Mouse (Mus musculus): ENCODE measurements around the gene Mrpl42. TPM values are rescaled to one million over a fixed set of nuclear protein-coding genes. Genes with fewer than 3 reads are reported as not detected.

Mrpl42 gene
- polyA plus RNA-seq, 1 experiment, result 107 TPM

DNA sequence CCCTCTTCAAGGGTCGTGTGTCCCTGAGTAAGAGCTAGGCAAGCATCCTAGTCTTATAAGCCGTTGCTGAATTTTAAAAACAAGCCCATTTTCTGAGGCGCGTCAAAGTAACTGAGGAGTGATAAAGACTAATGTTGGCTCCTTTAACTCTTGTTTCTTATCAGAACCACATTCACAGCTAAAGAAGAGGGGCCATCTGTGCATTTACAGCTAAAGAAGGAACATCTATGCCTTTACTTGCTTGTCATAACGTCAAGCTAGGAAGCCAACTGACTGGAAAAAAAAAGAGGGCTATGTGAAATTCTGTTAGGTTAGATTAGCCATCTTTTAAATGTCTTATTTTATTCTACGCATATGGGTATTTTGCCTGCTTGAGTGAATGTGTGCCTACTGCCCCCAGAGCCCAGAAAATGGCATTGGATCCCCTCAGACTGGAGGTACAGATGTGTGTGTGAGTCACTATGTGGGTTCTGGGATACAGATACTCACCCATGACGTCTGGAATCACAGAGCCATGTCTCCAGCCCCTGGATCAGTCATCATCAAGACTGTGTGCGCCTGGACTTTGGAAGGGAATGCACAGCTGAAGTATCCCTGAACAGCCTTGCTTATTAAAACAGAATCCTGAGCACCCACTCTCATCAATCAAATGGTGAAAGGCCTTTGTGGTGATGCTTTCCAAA lies 44.2 kb downstream of the Mrpl42 start:
- Histone ChIP-seq H3K4me3 (ENCODE audit: control insufficient read depth, insufficient read depth, low read length) (no peak overlapping the region), H3K36me3 (ENCODE audit: control insufficient read depth, insufficient read depth, low read length) (no peaks in the 10 kb centered on the region), H3K27me3 (ENCODE audit: control insufficient read depth, insufficient read depth, low read length) (no peaks in the 10 kb centered on the region), H3K27ac (ENCODE audit: control insufficient read depth, insufficient read depth, low read length) (no peak overlapping the region), H3K4me1 (replicated peaks; ENCODE audit: control insufficient read depth, insufficient read depth, low read length) (no peaks in the 10 kb centered on the region)
- no peak for DNase-seq
- WGBS, result 94% methylated on average over 8 of the region's 8 CpGs
- TF ChIP-seq CTCF (IDR thresholded peaks at IDR 0.05; ENCODE audit: borderline replicate concordance, control insufficient read depth, extremely low read depth, insufficient read depth, low read length, poor library complexity), result no peak
- no peak for TF ChIP-seq POLR2A (IDR thresholded peaks at IDR 0.05; ENCODE audit: control insufficient read depth, extremely low read depth, insufficient read depth, low read length, poor library complexity)

- Histone ChIP-seq H3K4me1 (replicated peaks; ENCODE audit: control insufficient read depth, insufficient read depth, low read length) (no peaks in the 10 kb centered on the region), H3K36me3 (ENCODE audit: control insufficient read depth, insufficient read depth, low read length) (no peaks in the 10 kb centered on the region), H3K4me3 (ENCODE audit: control insufficient read depth, insufficient read depth, low read length) (no peak overlapping the region), H3K27ac (ENCODE audit: control insufficient read depth, insufficient read depth, low read length) (no peak overlapping the region), H3K27me3 (ENCODE audit: control insufficient read depth, insufficient read depth, low read length) (no peaks in the 10 kb centered on the region)
- no peak for DNase-seq
- TF ChIP-seq CTCF (IDR thresholded peaks at IDR 0.05; ENCODE audit: borderline replicate concordance, control insufficient read depth, extremely low read depth, insufficient read depth, low read length, poor library complexity), result no peak
- TF ChIP-seq POLR2A (IDR thresholded peaks at IDR 0.05; ENCODE audit: control insufficient read depth, extremely low read depth, insufficient read depth, low read length, poor library complexity), result no peak
- WGBS, result 69% methylated on average over 2 of the region's 2 CpGs
These were observed 45.6 kb downstream of the Mrpl42 start for GRCm38 (mm10) chr10:95456103-95456502.

GRCm38 (mm10) chr10:95453282-95453681 lies 48.5 kb downstream of the Mrpl42 start:
- DNase-seq, result no peak
- Histone ChIP-seq H3K4me1 (replicated peaks; ENCODE audit: control insufficient read depth, insufficient read depth, low read length) (no peaks in the 10 kb centered on the region), H3K27me3 (ENCODE audit: control insufficient read depth, insufficient read depth, low read length) (no peaks in the 10 kb centered on the region), H3K27ac (ENCODE audit: control insufficient read depth, insufficient read depth, low read length) (no peak overlapping the region), H3K4me3 (ENCODE audit: control insufficient read depth, insufficient read depth, low read length) (no peak overlapping the region), H3K36me3 (ENCODE audit: control insufficient read depth, insufficient read depth, low read length) (no peaks in the 10 kb centered on the region)
- TF ChIP-seq CTCF (IDR thresholded peaks at IDR 0.05; ENCODE audit: borderline replicate concordance, control insufficient read depth, extremely low read depth, insufficient read depth, low read length, poor library complexity) (no peak), POLR2A (IDR thresholded peaks at IDR 0.05; ENCODE audit: control insufficient read depth, extremely low read depth, insufficient read depth, low read length, poor library complexity) (no peak)
- 81% methylated on average over 5 of the region's 5 CpGs for WGBS

- TF ChIP-seq POLR2A (IDR thresholded peaks at IDR 0.05; ENCODE audit: control insufficient read depth, extremely low read depth, insufficient read depth, low read length, poor library complexity) (no peak), CTCF (IDR thresholded peaks at IDR 0.05; ENCODE audit: borderline replicate concordance, control insufficient read depth, extremely low read depth, insufficient read depth, low read length, poor library complexity) (no peak)
- no peaks in the 10 kb centered on the region for H3K36me3 ChIP-seq (ENCODE audit: control insufficient read depth, insufficient read depth, low read length)
- no peak overlapping the region for H3K27ac ChIP-seq (ENCODE audit: control insufficient read depth, insufficient read depth, low read length)
- DNase-seq, result no peak
- no peaks in the 10 kb centered on the region for H3K27me3 ChIP-seq (ENCODE audit: control insufficient read depth, insufficient read depth, low read length)
- no peaks in the 10 kb centered on the region for H3K4me1 ChIP-seq (replicated peaks; ENCODE audit: control insufficient read depth, insufficient read depth, low read length)
- H3K4me3 ChIP-seq (ENCODE audit: control insufficient read depth, insufficient read depth, low read length), result no peak overlapping the region
- WGBS, result 79% methylated on average over 6 of the region's 6 CpGs
These were observed 52.7 kb downstream of the Mrpl42 start for GRCm38 (mm10) chr10:95449033-95449432.

GRCm38 (mm10) chr10:95447954-95448353 lies 53.8 kb downstream of the Mrpl42 start:
- no peaks in the 10 kb centered on the region for H3K4me1 ChIP-seq (replicated peaks; ENCODE audit: control insufficient read depth, insufficient read depth, low read length)
- no peak overlapping the region for H3K27ac ChIP-seq (ENCODE audit: control insufficient read depth, insufficient read depth, low read length)
- TF ChIP-seq CTCF (IDR thresholded peaks at IDR 0.05; ENCODE audit: borderline replicate concordance, control insufficient read depth, extremely low read depth, insufficient read depth, low read length, poor library complexity), result no peak
- TF ChIP-seq POLR2A (IDR thresholded peaks at IDR 0.05; ENCODE audit: control insufficient read depth, extremely low read depth, insufficient read depth, low read length, poor library complexity), result no peak
- no peak overlapping the region for H3K4me3 ChIP-seq (ENCODE audit: control insufficient read depth, insufficient read depth, low read length)
- DNase-seq, result no peak
- WGBS, result 76% methylated on average over 16 of the region's 16 CpGs
- no peaks in the 10 kb centered on the region for H3K27me3 ChIP-seq (ENCODE audit: control insufficient read depth, insufficient read depth, low read length)
- no peaks in the 10 kb centered on the region for H3K36me3 ChIP-seq (ENCODE audit: control insufficient read depth, insufficient read depth, low read length)

DNA sequence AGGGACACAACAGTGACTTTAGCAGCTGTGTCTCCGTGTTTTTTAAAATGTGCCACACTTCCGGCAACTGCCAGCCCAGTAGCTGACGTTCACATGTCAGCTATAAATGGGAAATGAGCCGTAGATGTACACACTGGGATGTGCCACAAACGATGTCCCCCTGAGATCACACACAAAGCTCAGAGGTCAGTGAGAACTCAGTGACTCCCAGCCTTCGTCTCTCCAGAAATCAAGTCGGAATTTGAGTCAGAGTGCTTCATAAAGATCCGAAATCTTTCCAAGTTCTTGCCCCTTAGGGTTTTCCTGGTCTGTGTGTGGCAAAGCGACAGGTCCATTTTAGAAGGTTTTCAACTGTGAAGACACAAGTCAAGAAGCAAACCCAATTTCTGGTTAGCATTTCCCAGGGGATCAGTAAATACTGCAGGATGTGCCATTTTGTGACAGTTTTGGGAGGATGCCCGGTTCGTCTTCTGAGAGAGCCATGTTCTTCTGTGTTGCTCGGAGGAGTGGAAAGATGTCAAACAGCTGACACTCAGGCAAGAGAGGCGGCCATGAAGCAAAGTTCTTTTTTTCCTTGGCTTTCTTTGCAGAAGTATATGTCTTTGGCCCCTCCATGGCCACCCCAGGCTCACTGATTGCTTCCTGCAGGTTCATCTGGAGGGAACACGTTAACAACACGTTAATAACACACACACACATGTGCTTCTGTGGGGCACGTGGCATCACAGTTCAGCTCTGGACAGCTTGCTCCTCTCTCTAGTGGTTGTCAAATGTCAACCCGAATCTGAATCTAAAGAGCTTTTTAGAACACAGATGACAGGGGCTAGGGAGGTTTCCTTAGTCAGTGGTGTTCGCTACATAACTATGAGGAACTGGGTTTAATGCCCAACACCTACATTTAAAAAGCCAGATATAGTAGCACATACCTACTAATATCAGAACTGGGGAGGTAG lies 56.4 kb downstream of the Mrpl42 start:
- WGBS, result 89% methylated on average over 18 of the region's 18 CpGs
- H3K27ac ChIP-seq (ENCODE audit: control insufficient read depth, insufficient read depth, low read length), result no peak overlapping the region
- H3K36me3 ChIP-seq (ENCODE audit: control insufficient read depth, insufficient read depth, low read length), result no peaks in the 10 kb centered on the region
- no peaks in the 10 kb centered on the region for H3K27me3 ChIP-seq (ENCODE audit: control insufficient read depth, insufficient read depth, low read length)
- H3K4me3 ChIP-seq (ENCODE audit: control insufficient read depth, insufficient read depth, low read length), result no peak overlapping the region
- DNase-seq, result no peak
- no peak for TF ChIP-seq POLR2A (IDR thresholded peaks at IDR 0.05; ENCODE audit: control insufficient read depth, extremely low read depth, insufficient read depth, low read length, poor library complexity)
- no peak for TF ChIP-seq CTCF (IDR thresholded peaks at IDR 0.05; ENCODE audit: borderline replicate concordance, control insufficient read depth, extremely low read depth, insufficient read depth, low read length, poor library complexity)
- H3K4me1 ChIP-seq (replicated peaks; ENCODE audit: control insufficient read depth, insufficient read depth, low read length), result no peaks in the 10 kb centered on the region

Data from thymus, adult 2 months (tissue).